Mouse (Mus musculus) hindbrain, embryonic 16.5 days (tissue): ENCODE results near the gene Rgs6. TPM values are rescaled to one million over a fixed set of nuclear protein-coding genes. Genes with fewer than 3 reads are reported as not detected.

Source experiments
- ATAC-seq: fragments of 200-750 bp; cut with Nextera tagmentation; 2 replicates; pipeline ENCODE4 v1.8.0; 2017; ENCODE audit warnings: moderate TSS enrichment, moderate library complexity
- H3K27ac ChIP-seq: fragments of 300-500 bp; sonication (generic); 2 replicates; pipeline ENCODE4 v1.5.1; 2014; ENCODE audit warnings: low read depth, mild to moderate bottlenecking, control low read depth, low read length, moderate library complexity
- H3K27me3 ChIP-seq: fragments of 300-500 bp; sonication (generic); replicated peaks from 2 replicates; pipeline ENCODE4 v1.6.1; 2014; ENCODE audit warnings: low read length; ENCODE audit not compliant: control insufficient read depth, insufficient read depth
- H3K36me3 ChIP-seq: fragments of 300-500 bp; sonication (generic); 2 replicates; pipeline ENCODE4 v1.6.1; 2014; ENCODE audit warnings: mild to moderate bottlenecking, low read length, moderate library complexity, mixed read lengths; ENCODE audit not compliant: control insufficient read depth, insufficient read depth
- H3K4me1 ChIP-seq: fragments of 300-500 bp; sonication (generic); 2 replicates; pipeline ENCODE4 v1.6.1; 2014; ENCODE audit warnings: low read depth, low read length; ENCODE audit not compliant: control insufficient read depth, insufficient read depth
- H3K4me2 ChIP-seq: fragments of 300-500 bp; sonication (generic); 2 replicates; pipeline ENCODE4 v1.6.1; 2014; ENCODE audit warnings: mild to moderate bottlenecking, low read length, control low read depth, moderate library complexity
- H3K4me3 ChIP-seq: fragments of 300-500 bp; sonication (generic); 2 replicates; pipeline ENCODE4 v1.5.1; 2014; ENCODE audit warnings: mild to moderate bottlenecking, low read length, control low read depth, moderate library complexity
- H3K9ac ChIP-seq: fragments of 300-500 bp; sonication (generic); 2 replicates; pipeline ENCODE4 v1.6.1; 2014; ENCODE audit warnings: low read depth, mild to moderate bottlenecking, control low read depth, low read length, moderate library complexity
- H3K9me3 ChIP-seq: fragments of 300-500 bp; sonication (generic); 2 replicates; pipeline ENCODE4 v1.6.1; 2014; ENCODE audit warnings: mild to moderate bottlenecking, low read length, moderate library complexity; ENCODE audit not compliant: control insufficient read depth
- WGBS: fragments of 180-500 bp; shearing (Covaris S2); extraction: QIAGEN DNeasy Blood & Tissue Kit; methylation state at CpG from one replicate; pipeline ENCODE4 v1.1.7; 2014; 5-methylcytosine and 5-hydroxymethylcytosine counted together
- polyA plus RNA-seq: library from polyadenylated mRNA; unstranded; fragments of >200 nt; fragmentation: Nextera tagmentation; extraction: Ambion mirVana; gene quantifications from 2 replicates; pipeline ENCODE4 v1.2.1, GENCODE M21; 2015

Gene Rgs6
- polyA plus RNA-seq, 1 experiment from 2014 or later = 10.1 TPM

GRCm38 (mm10) chr12:82723017-82723540, 135.0 kb downstream of the Rgs6 start:
- Histone ChIP-seq H3K9ac (no peak overlapping the region), H3K27me3 (no peaks in the 10 kb centered on the region), H3K27ac (no peak overlapping the region), H3K4me1 (no peaks in the 10 kb centered on the region), H3K4me3 (no peak overlapping the region), H3K4me2 (no peak overlapping the region), H3K9me3 (no peaks in the 10 kb centered on the region), H3K36me3 (no peaks in the 10 kb centered on the region)
- no peak for ATAC-seq
- 83% methylated on average over 8 of the region's 8 CpGs for WGBS

DNA sequence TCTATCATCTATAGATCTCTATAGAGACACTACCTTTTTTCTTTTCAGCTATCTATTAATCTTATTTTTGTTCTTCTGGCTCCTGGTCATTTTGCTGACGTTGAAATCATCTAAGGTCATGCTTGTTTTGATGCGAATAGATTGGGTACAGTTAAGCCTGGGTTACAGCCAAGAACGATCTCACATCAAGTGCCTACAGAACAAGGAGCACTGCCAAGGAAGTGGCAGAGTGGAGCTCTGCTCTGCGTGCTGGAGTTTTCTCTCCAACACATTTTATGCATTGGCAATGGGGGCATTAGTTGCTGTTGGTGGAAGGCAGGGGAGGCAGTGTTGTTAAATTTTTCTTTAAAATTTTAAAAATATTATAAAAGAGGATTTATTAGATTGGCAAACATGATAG, 138.2 kb downstream of the Rgs6 start:
- Histone ChIP-seq H3K4me1 (no peaks in the 10 kb centered on the region), H3K4me2 (no peak overlapping the region), H3K9me3 (no peaks in the 10 kb centered on the region), H3K27me3 (no peaks in the 10 kb centered on the region), H3K9ac (no peak overlapping the region), H3K4me3 (no peak overlapping the region), H3K36me3 (no peaks in the 10 kb centered on the region), H3K27ac (no peak overlapping the region)
- no peak for ATAC-seq
- WGBS = 73% methylated on average over 4 of the region's 4 CpGs

DNA sequence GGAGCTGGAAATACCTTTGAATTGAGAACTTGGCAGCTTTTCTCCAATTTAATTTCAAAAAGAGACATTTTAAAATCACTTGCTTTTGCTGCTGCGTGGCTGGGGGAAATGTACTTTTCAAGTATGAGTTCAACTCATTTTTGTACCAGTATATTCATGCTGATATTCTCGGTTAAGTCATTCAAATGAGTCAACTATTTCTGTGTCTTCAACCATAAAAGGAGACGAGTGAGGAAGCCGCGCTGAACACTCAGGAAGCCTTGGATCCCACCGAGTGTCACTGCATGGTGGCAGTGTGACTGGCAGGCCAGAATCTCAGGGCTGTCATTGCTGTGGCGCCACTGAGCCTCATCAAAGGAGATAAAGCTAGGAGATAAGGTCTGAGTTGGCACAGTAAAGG, 143.5 kb downstream of the Rgs6 start:
- Histone ChIP-seq H3K4me2 (no peak overlapping the region), H3K9ac (no peak overlapping the region), H3K27ac (no peak overlapping the region), H3K36me3 (no peaks in the 10 kb centered on the region), H3K4me1 (no peaks in the 10 kb centered on the region), H3K9me3 (no peaks in the 10 kb centered on the region), H3K27me3 (no peaks in the 10 kb centered on the region), H3K4me3 (no peak overlapping the region)
- ATAC-seq = no peak
- 71% methylated on average over 7 of the region's 7 CpGs for WGBS

- no peak for ATAC-seq
- WGBS = 81% methylated on average over 3 of the region's 3 CpGs
Measured at GRCm38 (mm10) chr12:82742955-82743354, 154.9 kb downstream of the Rgs6 start.

GRCm38 (mm10) chr12:82744026-82744425, 155.9 kb downstream of the Rgs6 start:
- Histone ChIP-seq H3K9ac (no peak overlapping the region), H3K4me1 (no peaks in the 10 kb centered on the region), H3K4me3 (no peak overlapping the region), H3K36me3 (no peaks in the 10 kb centered on the region), H3K4me2 (no peak overlapping the region), H3K27ac (no peak overlapping the region), H3K27me3 (no peaks in the 10 kb centered on the region), H3K9me3 (no peaks in the 10 kb centered on the region)
- no peak for ATAC-seq
- 40% methylated on average over 3 of the region's 3 CpGs for WGBS

More at GRCm38 (mm10) chr12:82742955-82743354, 154.9 kb downstream of the Rgs6 start:
- Histone ChIP-seq H3K27me3 (no peaks in the 10 kb centered on the region), H3K36me3 (no peaks in the 10 kb centered on the region), H3K4me3 (no peak overlapping the region), H3K4me2 (no peak overlapping the region), H3K4me1 (no peaks in the 10 kb centered on the region), H3K27ac (no peak overlapping the region), H3K9me3 (no peaks in the 10 kb centered on the region), H3K9ac (no peak overlapping the region)

DNA sequence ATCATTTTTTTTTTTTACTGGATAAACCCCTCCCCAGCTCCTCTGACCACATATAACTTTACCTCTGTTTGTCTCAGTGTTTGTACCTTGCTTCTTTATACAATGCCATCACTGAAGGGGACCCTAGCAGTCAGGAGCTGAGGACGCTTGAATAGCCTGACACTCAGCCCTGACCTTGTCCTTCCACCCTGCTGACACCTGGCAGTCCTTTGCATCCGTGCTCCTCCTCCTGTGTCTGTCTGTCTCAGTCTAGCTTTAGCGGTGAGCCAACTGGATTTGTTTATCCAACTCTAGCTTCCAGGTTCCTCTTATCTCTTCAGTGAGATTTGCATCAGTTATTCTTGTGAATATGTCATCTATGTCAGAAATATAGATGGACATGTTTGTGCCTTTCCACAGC, 156.7 kb downstream of the Rgs6 start:
- no peak overlapping the region for H3K4me3 ChIP-seq
- no peak overlapping the region for H3K9ac ChIP-seq
- no peaks in the 10 kb centered on the region for H3K4me1 ChIP-seq
- no peak overlapping the region for H3K4me2 ChIP-seq
- no peaks in the 10 kb centered on the region for H3K9me3 ChIP-seq
- no peaks in the 10 kb centered on the region for H3K27me3 ChIP-seq
- H3K36me3 ChIP-seq = no peaks in the 10 kb centered on the region
- 43% methylated on average over 3 of the region's 3 CpGs for WGBS
- no peak for ATAC-seq
- H3K27ac ChIP-seq = no peak overlapping the region

GRCm38 (mm10) chr12:82747099-82747498, 159.0 kb downstream of the Rgs6 start:
- Histone ChIP-seq H3K27ac (no peak overlapping the region), H3K36me3 (no peaks in the 10 kb centered on the region), H3K9me3 (no peaks in the 10 kb centered on the region), H3K4me1 (peaks cover 2% of the 10 kb centered on the region), H3K4me3 (no peak overlapping the region), H3K27me3 (no peaks in the 10 kb centered on the region), H3K9ac (no peak overlapping the region), H3K4me2 (no peak overlapping the region)
- WGBS = 89% methylated on average over 4 of the region's 4 CpGs
- no peak for ATAC-seq

DNA sequence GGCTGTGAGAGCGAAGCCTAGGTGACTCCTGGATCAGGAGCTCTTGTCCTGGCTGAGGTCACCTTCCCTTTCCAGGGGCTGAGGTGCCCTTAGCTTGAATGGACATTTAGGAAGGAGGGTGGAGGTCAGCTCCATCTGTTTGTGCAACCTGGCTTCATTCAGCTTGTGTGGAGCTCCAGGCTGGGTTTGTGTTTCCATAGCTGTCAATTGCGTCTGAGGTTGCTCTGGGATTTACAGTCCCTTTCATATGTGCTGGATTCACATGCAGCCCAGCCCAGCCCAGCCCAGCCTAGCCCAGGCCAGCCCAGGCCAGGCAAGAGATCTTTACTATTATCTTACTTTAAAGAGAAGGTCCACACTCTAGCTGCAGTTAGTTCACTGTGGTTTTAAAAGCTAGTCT, 163.8 kb downstream of the Rgs6 start:
- Histone ChIP-seq H3K9me3 (no peaks in the 10 kb centered on the region), H3K4me3 (no peak overlapping the region), H3K4me1 (peaks cover 2% of the 10 kb centered on the region), H3K4me2 (no peak overlapping the region), H3K27ac (no peak overlapping the region), H3K36me3 (no peaks in the 10 kb centered on the region), H3K27me3 (no peaks in the 10 kb centered on the region), H3K9ac (no peak overlapping the region)
- WGBS = 67% methylated on average over 2 of the region's 2 CpGs
- ATAC-seq = no peak

GRCm38 (mm10) chr12:82754501-82754900, 166.4 kb downstream of the Rgs6 start:
- Histone ChIP-seq H3K36me3 (no peaks in the 10 kb centered on the region), H3K27ac (no peak overlapping the region), H3K9me3 (no peaks in the 10 kb centered on the region), H3K27me3 (no peaks in the 10 kb centered on the region), H3K4me3 (no peak overlapping the region), H3K4me2 (no peak overlapping the region), H3K4me1 (peaks cover 2% of the 10 kb centered on the region), H3K9ac (no peak overlapping the region)
- 47% methylated on average over 3 of the region's 3 CpGs for WGBS
- no peak for ATAC-seq

DNA sequence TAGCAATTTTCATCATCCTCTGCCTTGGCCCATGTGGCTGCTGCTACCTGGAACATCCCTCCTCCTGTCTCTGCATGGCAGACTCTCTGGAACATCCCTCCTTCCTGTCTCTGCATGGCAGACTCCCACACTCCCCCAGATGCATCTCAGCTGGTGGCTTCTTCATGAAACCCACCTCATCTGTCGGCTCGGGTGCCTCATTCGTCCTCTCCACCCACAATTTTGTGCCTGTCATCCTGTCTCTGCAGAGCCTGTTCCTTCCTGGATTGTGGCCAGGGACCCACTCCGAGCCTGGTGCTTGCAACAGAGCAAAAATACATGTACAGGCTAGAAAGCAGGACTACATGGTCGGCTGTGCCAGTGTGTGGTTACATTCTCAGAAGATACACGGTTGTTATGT, 168.7 kb downstream of the Rgs6 start:
- Histone ChIP-seq H3K4me3 (no peak overlapping the region), H3K9ac (no peak overlapping the region), H3K36me3 (no peaks in the 10 kb centered on the region), H3K9me3 (no peaks in the 10 kb centered on the region), H3K4me1 (no peaks in the 10 kb centered on the region), H3K4me2 (no peak overlapping the region), H3K27ac (no peak overlapping the region), H3K27me3 (no peaks in the 10 kb centered on the region)
- no peak for ATAC-seq
- WGBS = 63% methylated on average over 6 of the region's 6 CpGs
